Mouse (Mus musculus): ENCODE results near the gene Olfr2. TPM values are rescaled to one million over a fixed set of nuclear protein-coding genes. Genes with fewer than 3 reads are reported as not detected.
"Not testable (repeated sequence)": the region's sequence is repeated elsewhere in the genome, so short reads cannot be mapped to it uniquely, and the experiment has no call there.

Olfr2 gene
- total and polyA plus RNA-seq, 2 experiments from 2014 or later = not detected

DNA sequence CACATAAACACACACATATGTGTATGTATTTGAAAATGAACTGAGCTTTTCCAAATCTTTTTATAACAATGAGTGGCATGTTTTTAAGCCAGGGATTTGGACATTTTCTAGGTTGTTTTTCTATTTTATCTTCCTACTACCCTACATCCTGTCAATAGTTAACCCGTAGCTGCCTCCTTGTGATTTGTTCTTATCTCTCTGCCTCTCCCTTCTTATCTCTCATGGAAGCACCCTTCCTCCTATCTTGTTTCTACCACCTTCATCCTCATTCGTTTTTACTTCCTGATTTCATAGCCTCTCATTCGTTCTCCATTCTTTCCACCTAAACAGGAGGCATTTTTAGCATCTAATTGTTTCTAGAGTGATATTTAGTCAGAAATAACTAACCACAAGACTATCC is 1.7 kb downstream of the Olfr2 start:
- DNase-seq (ENCODE audit: low spot score) (no peak), ATAC-seq (no peak)
- no peaks in the 10 kb centered on the region for H3K27me3 ChIP-seq (ENCODE audit: insufficient read depth, low read length)
- H3K9ac ChIP-seq (replicated peaks; ENCODE audit: low read length) = no peak overlapping the region
- H3K4me1 ChIP-seq (ENCODE audit: insufficient read depth, low read length) = no peaks in the 10 kb centered on the region
- 63% methylated on average over 3 of the region's 3 CpGs for WGBS
- no peak overlapping the region for H3K27ac ChIP-seq
- no peaks in the 10 kb centered on the region for H3K9me3 ChIP-seq (ENCODE audit: low read length)
- no peak for TF ChIP-seq CTCF (IDR thresholded peaks at IDR 0.05; ENCODE audit: low read depth)
- H3K4me2 ChIP-seq (ENCODE audit: low read depth, low read length) = no peak overlapping the region
- no peak overlapping the region for H3K4me3 ChIP-seq (ENCODE audit: low read length)
- H3K36me3 ChIP-seq (ENCODE audit: insufficient read depth, low read length) = no peaks in the 10 kb centered on the region

DNA sequence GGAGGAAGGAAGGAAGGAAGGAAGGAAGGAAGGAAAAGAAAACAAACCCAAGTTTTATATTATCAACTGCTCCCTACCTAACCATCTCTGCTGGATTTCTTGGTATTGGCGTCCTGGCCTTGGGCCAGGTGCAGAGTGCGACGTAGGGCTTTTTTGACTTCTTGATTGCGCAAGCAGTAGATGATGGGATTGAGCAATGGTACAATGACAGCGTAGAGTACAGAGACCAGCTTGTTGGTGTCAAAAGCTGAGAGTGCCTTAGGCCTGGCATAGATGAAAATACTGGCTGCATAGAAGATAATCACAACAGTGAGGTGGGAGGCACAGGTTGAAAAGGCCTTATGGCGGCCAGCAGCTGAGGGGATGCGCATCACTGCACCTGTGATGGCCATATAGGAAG is 5.1 kb downstream of the Olfr2 start:
- Histone ChIP-seq H3K9me3 (ENCODE audit: low read length) (no peaks in the 10 kb centered on the region), H3K9ac (replicated peaks; ENCODE audit: low read length) (no peak overlapping the region), H3K27me3 (ENCODE audit: insufficient read depth, low read length) (no peaks in the 10 kb centered on the region), H3K4me1 (ENCODE audit: insufficient read depth, low read length) (no peaks in the 10 kb centered on the region), H3K4me3 (ENCODE audit: low read length) (no peak overlapping the region), H3K27ac (no peak overlapping the region), H3K4me2 (ENCODE audit: low read depth, low read length) (no peak overlapping the region), H3K36me3 (ENCODE audit: insufficient read depth, low read length) (no peaks in the 10 kb centered on the region)
- ATAC-seq (no peak), DNase-seq (ENCODE audit: low spot score) (no peak)
- 84% methylated on average over 7 of the region's 7 CpGs for WGBS
- TF ChIP-seq CTCF (IDR thresholded peaks at IDR 0.05; ENCODE audit: low read depth) = no peak

DNA sequence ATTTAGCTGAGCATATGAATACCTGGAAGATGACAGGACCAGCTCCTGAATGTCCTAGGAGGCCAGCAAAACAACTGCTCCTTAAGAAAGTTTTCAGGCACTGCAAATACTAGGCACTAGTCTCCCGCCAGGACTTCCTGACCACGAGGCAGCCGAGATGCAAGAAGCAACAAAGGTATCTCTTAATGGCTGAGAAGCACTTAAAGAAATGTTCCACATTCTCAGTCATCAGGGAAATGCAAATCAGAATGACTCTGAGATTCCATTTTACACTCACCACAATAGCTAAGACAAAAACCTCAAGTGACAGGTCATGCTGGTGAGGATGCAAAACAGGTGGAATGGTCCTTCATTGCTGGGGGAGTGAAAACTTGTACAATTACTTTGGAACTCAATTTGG is 20.6 kb downstream of the Olfr2 start:
- no peak overlapping the region for H3K4me3 ChIP-seq (ENCODE audit: low read length)
- H3K4me1 ChIP-seq (ENCODE audit: insufficient read depth, low read length) = no peaks in the 10 kb centered on the region
- H3K9ac ChIP-seq (replicated peaks; ENCODE audit: low read length) = no peak overlapping the region
- ATAC-seq = no peak
- H3K27ac ChIP-seq = no peak overlapping the region
- no peaks in the 10 kb centered on the region for H3K36me3 ChIP-seq (ENCODE audit: insufficient read depth, low read length)
- TF ChIP-seq CTCF (IDR thresholded peaks at IDR 0.05; ENCODE audit: low read depth) = no peak
- no peaks in the 10 kb centered on the region for H3K9me3 ChIP-seq (ENCODE audit: low read length)
- WGBS = 89% methylated on average over 3 of the region's 3 CpGs
- H3K27me3 ChIP-seq (ENCODE audit: insufficient read depth, low read length) = no peaks in the 10 kb centered on the region
- no peak for DNase-seq (ENCODE audit: low spot score)
- H3K4me2 ChIP-seq (ENCODE audit: low read depth, low read length) = no peak overlapping the region

DNA sequence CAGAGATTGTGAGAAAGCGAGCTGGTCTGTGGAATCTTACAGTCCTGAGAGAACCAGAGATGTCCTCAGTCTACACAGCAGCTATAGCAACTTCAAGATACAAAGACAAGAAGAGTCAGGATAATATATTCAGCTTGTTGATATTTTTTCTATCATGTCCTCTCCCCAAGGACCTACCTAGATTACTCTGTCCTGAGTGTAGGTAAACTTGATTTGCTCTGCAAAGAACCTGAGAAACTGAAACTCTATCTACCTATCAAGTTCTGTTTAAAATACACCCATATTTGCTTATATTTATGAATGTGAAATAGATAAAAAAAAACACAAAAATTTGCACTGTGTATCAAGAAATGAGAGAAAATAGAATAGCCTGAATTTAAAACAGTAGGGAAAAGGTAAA is 30.5 kb downstream of the Olfr2 start, which contains the start of gene Olfr711:
Gene Olfr711, minus strand, starts transcription at position 101 of the 400 bp plus-strand sequence.
- no peak within 1 kb of the TSS for H3K9ac ChIP-seq (replicated peaks; ENCODE audit: low read length)
- no peak within 1 kb of the TSS for H3K27ac ChIP-seq
- no peaks in the 10 kb centered on the region for H3K27me3 ChIP-seq (ENCODE audit: insufficient read depth, low read length)
- no peak within 1 kb of the TSS for H3K4me2 ChIP-seq (ENCODE audit: low read depth, low read length)
- H3K9me3 ChIP-seq (ENCODE audit: low read length) = no peaks in the 10 kb centered on the region
- ATAC-seq = no peak
- no peaks in the 10 kb centered on the region for H3K4me1 ChIP-seq (ENCODE audit: insufficient read depth, low read length)
- no peaks in the 10 kb centered on the region for H3K36me3 ChIP-seq (ENCODE audit: insufficient read depth, low read length)
- H3K4me3 ChIP-seq (ENCODE audit: low read length) = no peak within 1 kb of the TSS
- no peak for DNase-seq (ENCODE audit: low spot score)
- 68% methylated on average over 1 of the region's 1 CpGs for WGBS
- TF ChIP-seq CTCF (IDR thresholded peaks at IDR 0.05; ENCODE audit: low read depth) = no peak

DNA sequence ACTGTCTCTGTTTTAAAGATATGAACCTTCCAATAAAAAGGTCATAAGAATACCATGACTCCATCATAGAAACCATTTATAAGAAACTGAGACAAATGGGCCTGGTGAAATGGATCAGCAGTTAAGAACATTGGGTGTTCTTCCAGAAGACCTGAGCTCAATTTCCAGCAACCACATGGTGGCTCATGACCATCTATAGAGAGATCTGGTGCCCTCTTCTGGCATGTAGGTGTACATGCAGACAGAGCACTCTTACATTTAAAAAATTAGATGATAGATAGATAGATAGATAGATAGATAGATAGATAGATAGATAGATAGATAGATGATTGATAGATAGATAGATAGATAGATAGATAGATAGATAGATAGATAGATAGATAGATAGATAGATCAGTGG is 38.4 kb downstream of the Olfr2 start:
- not testable (repeated sequence) for H3K4me3 ChIP-seq (ENCODE audit: low read length); H3K9me3 ChIP-seq (ENCODE audit: low read length); H3K36me3 ChIP-seq (ENCODE audit: insufficient read depth, low read length); H3K4me2 ChIP-seq (ENCODE audit: low read depth, low read length); ATAC-seq; DNase-seq (ENCODE audit: low spot score); H3K9ac ChIP-seq (replicated peaks; ENCODE audit: low read length); H3K27me3 ChIP-seq (ENCODE audit: insufficient read depth, low read length); H3K4me1 ChIP-seq (ENCODE audit: insufficient read depth, low read length); H3K27ac ChIP-seq
- peak; percentile 23; the same call in 1 of the 2 replicates for TF ChIP-seq CTCF (IDR thresholded peaks at IDR 0.05; ENCODE audit: low read depth)

DNA sequence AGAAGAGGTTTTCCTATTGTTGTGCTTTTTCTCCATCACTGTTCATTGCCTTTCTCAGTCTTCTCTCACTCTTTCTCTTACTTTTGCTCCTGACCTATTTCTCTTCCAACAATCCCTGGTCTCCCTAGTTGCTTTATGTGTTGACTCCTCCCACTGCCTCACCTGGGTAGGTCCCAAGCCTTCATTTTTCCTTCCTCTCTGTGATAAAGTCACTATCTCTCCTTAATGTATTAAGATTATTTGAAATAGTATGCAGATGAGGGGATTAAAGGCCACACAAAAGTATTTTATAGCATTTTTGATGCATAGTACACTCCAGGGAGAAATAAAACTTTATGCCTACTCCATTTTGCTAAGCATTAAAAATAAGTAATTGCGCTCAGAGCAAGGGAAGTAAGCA is 42.0 kb downstream of the Olfr2 start, which contains the start of gene Olfr6:
Gene Olfr6, minus strand, starts transcription at position 101 of the 400 bp plus-strand sequence.
- ATAC-seq (no peak), DNase-seq (ENCODE audit: low spot score) (no peak)
- H3K9me3 ChIP-seq (ENCODE audit: low read length) = no peaks in the 10 kb centered on the region
- WGBS = 95% methylated on average over 1 of the region's 1 CpGs
- no peaks in the 10 kb centered on the region for H3K36me3 ChIP-seq (ENCODE audit: insufficient read depth, low read length)
- no peaks in the 10 kb centered on the region for H3K4me1 ChIP-seq (ENCODE audit: insufficient read depth, low read length)
- no peaks in the 10 kb centered on the region for H3K27me3 ChIP-seq (ENCODE audit: insufficient read depth, low read length)
- H3K9ac ChIP-seq (replicated peaks; ENCODE audit: low read length) = no peak within 1 kb of the TSS
- H3K4me2 ChIP-seq (ENCODE audit: low read depth, low read length) = no peak within 1 kb of the TSS
- no peak within 1 kb of the TSS for H3K4me3 ChIP-seq (ENCODE audit: low read length)
- H3K27ac ChIP-seq = no peak within 1 kb of the TSS
- no peak for TF ChIP-seq CTCF (IDR thresholded peaks at IDR 0.05; ENCODE audit: low read depth)

DNA sequence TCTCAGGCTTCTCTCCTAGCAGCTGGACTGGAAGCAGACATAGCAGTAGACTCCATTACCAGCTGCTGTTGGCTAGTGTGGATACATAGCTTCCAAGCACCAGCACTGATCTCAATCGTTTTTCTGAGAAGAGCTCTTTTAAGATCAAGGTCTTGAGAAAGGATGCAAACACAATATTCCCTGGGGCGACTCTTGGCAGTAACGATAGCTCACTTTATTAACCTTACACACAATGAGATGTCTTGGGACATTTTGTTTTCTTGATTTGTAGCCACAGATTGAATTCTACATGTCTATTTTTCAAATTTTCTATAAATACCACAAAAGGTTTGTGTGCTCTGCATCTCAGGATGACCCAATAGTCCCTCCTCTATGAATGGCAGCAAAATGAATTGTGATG is 57.7 kb downstream of the Olfr2 start, which contains the start of gene Olfr710:
Gene Olfr710, minus strand, starts transcription at position 101 of the 400 bp plus-strand sequence.
- no peak for TF ChIP-seq CTCF (IDR thresholded peaks at IDR 0.05; ENCODE audit: low read depth)
- H3K9me3 ChIP-seq (ENCODE audit: low read length) = no peaks in the 10 kb centered on the region
- no peak within 1 kb of the TSS for H3K27ac ChIP-seq
- H3K4me1 ChIP-seq (ENCODE audit: insufficient read depth, low read length) = no peaks in the 10 kb centered on the region
- no peak for DNase-seq (ENCODE audit: low spot score)
- 73% methylated on average over 3 of the region's 3 CpGs for WGBS
- no peak within 1 kb of the TSS for H3K4me2 ChIP-seq (ENCODE audit: low read depth, low read length)
- no peak within 1 kb of the TSS for H3K9ac ChIP-seq (replicated peaks; ENCODE audit: low read length)
- H3K36me3 ChIP-seq (ENCODE audit: insufficient read depth, low read length) = no peaks in the 10 kb centered on the region
- no peak within 1 kb of the TSS for H3K4me3 ChIP-seq (ENCODE audit: low read length)
- no peak for ATAC-seq
- no peaks in the 10 kb centered on the region for H3K27me3 ChIP-seq (ENCODE audit: insufficient read depth, low read length)

Other genes with a start within 250 kb of the Olfr2 start
- not detected in 2 replicates for gene Olfr699, start 212.9 kb downstream of the Olfr2 start, total RNA-seq (2014; rRNA removed)
- gene Olfr699, start 212.9 kb downstream of the Olfr2 start, polyA plus RNA-seq (2015; fragmentation: Nextera tagmentation; extraction: Ambion mirVana) = not detected in 2 replicates
- not detected in 2 replicates for gene Olfr700, start 197.2 kb downstream of the Olfr2 start, total RNA-seq (2014; rRNA removed)
- not detected in 2 replicates for gene Olfr700, start 197.2 kb downstream of the Olfr2 start, polyA plus RNA-seq (2015; fragmentation: Nextera tagmentation; extraction: Ambion mirVana)
- gene Olfr701, start 191.9 kb downstream of the Olfr2 start, total RNA-seq (2014; rRNA removed) = not detected in 2 replicates
- gene Olfr701, start 191.9 kb downstream of the Olfr2 start, polyA plus RNA-seq (2015; fragmentation: Nextera tagmentation; extraction: Ambion mirVana) = not detected in 2 replicates
- not detected in 2 replicates for gene Olfr702, start 172.2 kb downstream of the Olfr2 start, total RNA-seq (2014; rRNA removed)
- not detected in 2 replicates for gene Olfr702, start 172.2 kb downstream of the Olfr2 start, polyA plus RNA-seq (2015; fragmentation: Nextera tagmentation; extraction: Ambion mirVana)
- gene Olfr703, start 162.7 kb downstream of the Olfr2 start, total RNA-seq (2014; rRNA removed) = not detected in 2 replicates
- gene Olfr703, start 162.7 kb downstream of the Olfr2 start, polyA plus RNA-seq (2015; fragmentation: Nextera tagmentation; extraction: Ambion mirVana) = not detected in 2 replicates
- gene Olfr704, start 142.9 kb downstream of the Olfr2 start, total RNA-seq (2014; rRNA removed) = not detected in 2 replicates
- not detected in 2 replicates for gene Olfr704, start 142.9 kb downstream of the Olfr2 start, polyA plus RNA-seq (2015; fragmentation: Nextera tagmentation; extraction: Ambion mirVana)
- not detected in 2 replicates for gene Olfr705, start 129.2 kb downstream of the Olfr2 start, total RNA-seq (2014; rRNA removed)
- gene Olfr705, start 129.2 kb downstream of the Olfr2 start, polyA plus RNA-seq (2015; fragmentation: Nextera tagmentation; extraction: Ambion mirVana) = not detected in 2 replicates
- not detected in 2 replicates for gene Olfr706, start 117.9 kb downstream of the Olfr2 start, total RNA-seq (2014; rRNA removed)
- not detected in 2 replicates for gene Olfr706, start 117.9 kb downstream of the Olfr2 start, polyA plus RNA-seq (2015; fragmentation: Nextera tagmentation; extraction: Ambion mirVana)
- not detected in 2 replicates for gene Olfr707, start 104.8 kb downstream of the Olfr2 start, total RNA-seq (2014; rRNA removed)
- not detected in 2 replicates for gene Olfr707, start 104.8 kb downstream of the Olfr2 start, polyA plus RNA-seq (2015; fragmentation: Nextera tagmentation; extraction: Ambion mirVana)
- not detected in 2 replicates for gene Olfr1532-ps1, start 98.1 kb downstream of the Olfr2 start, total RNA-seq (2014; rRNA removed)
- not detected in 2 replicates for gene Olfr1532-ps1, start 98.1 kb downstream of the Olfr2 start, polyA plus RNA-seq (2015; fragmentation: Nextera tagmentation; extraction: Ambion mirVana)
- gene Olfr709-ps1, start 73.9 kb downstream of the Olfr2 start, total RNA-seq (2014; rRNA removed) = not detected in 2 replicates
- gene Olfr709-ps1, start 73.9 kb downstream of the Olfr2 start, polyA plus RNA-seq (2015; fragmentation: Nextera tagmentation; extraction: Ambion mirVana) = not detected in 2 replicates
- not detected in 2 replicates for gene Olfr710, start 57.8 kb downstream of the Olfr2 start, total RNA-seq (2014; rRNA removed)
- gene Olfr710, start 57.8 kb downstream of the Olfr2 start, polyA plus RNA-seq (2015; fragmentation: Nextera tagmentation; extraction: Ambion mirVana) = not detected in 2 replicates
- not detected in 2 replicates for gene Olfr6, start 42.1 kb downstream of the Olfr2 start, total RNA-seq (2014; rRNA removed)
- gene Olfr6, start 42.1 kb downstream of the Olfr2 start, polyA plus RNA-seq (2015; fragmentation: Nextera tagmentation; extraction: Ambion mirVana) = not detected in 2 replicates
- gene Olfr711, start 30.6 kb downstream of the Olfr2 start, total RNA-seq (2014; rRNA removed) = not detected in 2 replicates
- gene Olfr711, start 30.6 kb downstream of the Olfr2 start, polyA plus RNA-seq (2015; fragmentation: Nextera tagmentation; extraction: Ambion mirVana) = not detected in 2 replicates
- gene Olfr713, start 25.1 kb upstream of the Olfr2 start, total RNA-seq (2014; rRNA removed) = not detected in 2 replicates
- gene Olfr713, start 25.1 kb upstream of the Olfr2 start, polyA plus RNA-seq (2015; fragmentation: Nextera tagmentation; extraction: Ambion mirVana) = not detected in 2 replicates
- gene Olfr714, start 64.9 kb upstream of the Olfr2 start, total RNA-seq (2014; rRNA removed) = not detected in 2 replicates
- not detected in 2 replicates for gene Olfr714, start 64.9 kb upstream of the Olfr2 start, polyA plus RNA-seq (2015; fragmentation: Nextera tagmentation; extraction: Ambion mirVana)
- gene Olfr17, start 87.1 kb upstream of the Olfr2 start, total RNA-seq (2014; rRNA removed) = not detected in 2 replicates
- gene Olfr17, start 87.1 kb upstream of the Olfr2 start, polyA plus RNA-seq (2015; fragmentation: Nextera tagmentation; extraction: Ambion mirVana) = not detected in 2 replicates
- not detected in 2 replicates for gene Olfr715b, start 104.3 kb upstream of the Olfr2 start, total RNA-seq (2014; rRNA removed)
- not detected in 2 replicates for gene Olfr715b, start 104.3 kb upstream of the Olfr2 start, polyA plus RNA-seq (2015; fragmentation: Nextera tagmentation; extraction: Ambion mirVana)
- not detected in 2 replicates for gene Olfr715, start 125.0 kb upstream of the Olfr2 start, total RNA-seq (2014; rRNA removed)
- gene Olfr715, start 125.0 kb upstream of the Olfr2 start, polyA plus RNA-seq (2015; fragmentation: Nextera tagmentation; extraction: Ambion mirVana) = not detected in 2 replicates
- not detected in 2 replicates for gene Olfr716, start 132.3 kb upstream of the Olfr2 start, total RNA-seq (2014; rRNA removed)
- gene Olfr716, start 132.3 kb upstream of the Olfr2 start, polyA plus RNA-seq (2015; fragmentation: Nextera tagmentation; extraction: Ambion mirVana) = not detected in 2 replicates
- gene Nlrp14, start 160.9 kb upstream of the Olfr2 start, total RNA-seq (2014; rRNA removed) = 0.10 TPM in 1 of 2 replicates, not detected in the other
- gene Nlrp14, start 160.9 kb upstream of the Olfr2 start, polyA plus RNA-seq (2015; fragmentation: Nextera tagmentation; extraction: Ambion mirVana) = 0.06 TPM in 1 of 2 replicates, not detected in the other
- not detected in 2 replicates for gene Rbmxl2, start 203.4 kb upstream of the Olfr2 start, total RNA-seq (2014; rRNA removed)
- gene Rbmxl2, start 203.4 kb upstream of the Olfr2 start, polyA plus RNA-seq (2015; fragmentation: Nextera tagmentation; extraction: Ambion mirVana) = not detected in 2 replicates

Measured in hindbrain, postnatal 0 days (tissue).